Mouse (Mus musculus): ENCODE data around the gene Zbtb12.

DNA sequence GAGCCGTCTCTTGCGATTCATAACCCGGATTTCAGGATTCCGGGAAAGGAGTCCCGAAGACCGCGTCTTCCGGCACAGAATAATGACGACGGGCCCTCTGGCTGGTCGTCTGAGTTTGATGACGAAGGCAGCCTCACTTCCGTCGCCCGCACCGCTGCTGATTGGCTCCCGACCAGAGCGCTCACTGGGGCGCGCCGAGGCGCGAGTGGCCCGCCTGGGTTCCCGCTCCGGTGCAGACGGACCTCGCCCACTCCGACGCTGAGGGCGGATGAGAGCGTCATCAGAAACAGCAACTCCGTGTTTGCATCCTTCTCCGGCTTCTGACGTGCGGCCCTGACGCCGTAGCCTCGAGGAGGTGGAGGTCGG is 42.4 kb upstream of the Zbtb12 start, which contains the start of the genes Stk19 and Dxo:
- TF ChIP-seq CTCF (conservative IDR thresholded peaks at IDR 0.05 in 1 of 2, IDR thresholded peaks at IDR 0.05 in 1 of 2; ENCODE audit: low read depth in 2 of 2, low read length in 2 of 2) (no peak), PAX5 (IDR thresholded peaks at IDR 0.05; ENCODE audit: low read length) (no peak), POLR2A (IDR thresholded peaks at IDR 0.05; ENCODE audit: low read depth, low read length) (peak; percentile 84), MEF2A (IDR thresholded peaks at IDR 0.05; ENCODE audit: borderline replicate concordance, low read depth, low read length) (peak; percentile 65), MAFK (IDR thresholded peaks at IDR 0.05; ENCODE audit: insufficient replicate concordance, low read length) (no peak), ZC3H11A (IDR thresholded peaks at IDR 0.05; ENCODE audit: low read depth, low read length) (no peak), TBP (conservative IDR thresholded peaks at IDR 0.05; ENCODE audit: low read depth, low read length) (no peak), RAD21 (IDR thresholded peaks at IDR 0.05; ENCODE audit: low read depth, low read length) (no peak)

Data from CH12.LX (cell line).